Mouse (Mus musculus) forebrain, embryonic 13.5 days (tissue): ENCODE measurements at regions not wholly inside any gene's neighbourhood (a gene's known extent, or its start where the extent isn't known, plus 50 kb on each side); places are given as distances from the start of the nearest gene placed in this dataset.

Experiments used
- ATAC-seq: fragments of 200-750 bp; cut with Nextera tagmentation; 2 replicates; pipeline ENCODE4 v1.8.0; 2017
- H3K27ac ChIP-seq: fragments of 300-500 bp; sonication (generic); 2 replicates; pipeline ENCODE4 v1.5.1; 2015; ENCODE audit warnings: inconsistent platforms, mild to moderate bottlenecking, moderate library complexity
- H3K27me3 ChIP-seq: fragments of 300-500 bp; sonication (generic); 2 replicates; pipeline ENCODE4 v1.6.1; 2015; ENCODE audit warnings: mild to moderate bottlenecking, inconsistent platforms
- H3K36me3 ChIP-seq: fragments of 300-500 bp; sonication (generic); 2 replicates; pipeline ENCODE4 v1.6.1; 2015; ENCODE audit warnings: mild to moderate bottlenecking, inconsistent platforms; ENCODE audit not compliant: poor library complexity, severe bottlenecking
- H3K4me1 ChIP-seq: fragments of 300-500 bp; sonication (generic); 2 replicates; pipeline ENCODE4 v1.6.1; 2015; ENCODE audit warnings: inconsistent platforms
- H3K4me2 ChIP-seq: fragments of 300-500 bp; sonication (generic); 2 replicates; pipeline ENCODE4 v1.6.1; 2015; ENCODE audit warnings: inconsistent platforms, mild to moderate bottlenecking, moderate library complexity
- H3K4me3 ChIP-seq: fragments of 300-500 bp; sonication (generic); 2 replicates; pipeline ENCODE4 v1.5.1; 2015; ENCODE audit warnings: mild to moderate bottlenecking, inconsistent platforms
- H3K9ac ChIP-seq: fragments of 300-500 bp; sonication (generic); 2 replicates; pipeline ENCODE4 v1.6.1; 2015; ENCODE audit warnings: mild to moderate bottlenecking, inconsistent platforms
- H3K9me3 ChIP-seq: fragments of 300-500 bp; sonication (generic); replicated peaks from 2 replicates; pipeline ENCODE4 v1.6.1; 2016; ENCODE audit warnings: inconsistent platforms
- WGBS: fragments of 180-500 bp; shearing (Covaris S2); methylation state at CpG from one replicate; pipeline ENCODE4 v1.1.7; 2015; 5-methylcytosine and 5-hydroxymethylcytosine counted together

DNA sequence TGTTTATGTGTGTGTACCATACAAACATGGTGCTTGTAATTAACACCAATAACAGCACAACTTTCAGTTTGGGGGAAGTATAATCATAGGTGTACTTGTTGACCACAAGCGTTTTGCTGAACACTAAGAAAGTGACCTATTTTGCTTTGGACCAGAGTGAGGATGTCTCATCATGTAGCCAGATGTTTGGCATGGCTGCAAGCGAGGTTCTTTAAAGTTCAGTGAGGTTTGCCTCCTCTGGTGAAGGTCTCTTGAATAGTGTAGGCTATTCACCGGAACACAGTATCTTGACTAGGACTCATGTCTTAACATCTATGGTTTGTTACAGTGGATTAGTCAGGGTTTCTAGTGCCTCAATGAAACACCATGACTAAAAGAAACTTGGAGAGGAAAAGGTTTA, 208.9 kb upstream of the Marcks start:
- no peak overlapping the region for H3K9ac ChIP-seq
- H3K4me2 ChIP-seq = no peak overlapping the region
- no peaks in the 10 kb centered on the region for H3K27me3 ChIP-seq
- no peak overlapping the region for H3K27ac ChIP-seq
- H3K4me3 ChIP-seq = no peak overlapping the region
- WGBS = 86% methylated on average over 3 of the region's 3 CpGs
- no peaks in the 10 kb centered on the region for H3K4me1 ChIP-seq
- H3K36me3 ChIP-seq = no peaks in the 10 kb centered on the region
- no peak for ATAC-seq
- H3K9me3 ChIP-seq = no peaks in the 10 kb centered on the region

DNA sequence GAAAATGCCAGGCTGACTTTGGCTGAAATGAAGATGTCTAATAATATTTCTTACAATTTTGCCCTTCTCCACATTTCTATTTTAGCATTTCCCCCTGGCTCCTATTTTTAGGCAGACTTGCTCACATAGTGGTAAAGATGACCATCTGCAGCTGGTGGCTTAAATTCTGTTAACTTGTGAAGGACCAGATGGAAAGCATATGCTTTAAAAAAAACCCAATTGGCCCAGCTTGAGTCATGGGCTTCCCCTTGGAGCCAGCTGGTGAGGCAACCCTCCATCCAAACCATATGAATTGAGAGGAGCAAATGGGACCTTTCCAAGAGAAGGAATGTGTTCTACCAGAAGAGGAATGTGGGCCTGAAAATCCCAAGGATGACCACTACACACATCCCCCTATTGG, 204.0 kb upstream of the Marcks start:
- Histone ChIP-seq H3K4me1 (no peaks in the 10 kb centered on the region), H3K4me2 (no peak overlapping the region), H3K36me3 (no peaks in the 10 kb centered on the region), H3K27me3 (no peaks in the 10 kb centered on the region), H3K4me3 (no peak overlapping the region), H3K9ac (no peak overlapping the region), H3K9me3 (no peaks in the 10 kb centered on the region), H3K27ac (no peak overlapping the region)
- ATAC-seq = peak; percentile 28; the same call in 1 of the 2 replicates

DNA sequence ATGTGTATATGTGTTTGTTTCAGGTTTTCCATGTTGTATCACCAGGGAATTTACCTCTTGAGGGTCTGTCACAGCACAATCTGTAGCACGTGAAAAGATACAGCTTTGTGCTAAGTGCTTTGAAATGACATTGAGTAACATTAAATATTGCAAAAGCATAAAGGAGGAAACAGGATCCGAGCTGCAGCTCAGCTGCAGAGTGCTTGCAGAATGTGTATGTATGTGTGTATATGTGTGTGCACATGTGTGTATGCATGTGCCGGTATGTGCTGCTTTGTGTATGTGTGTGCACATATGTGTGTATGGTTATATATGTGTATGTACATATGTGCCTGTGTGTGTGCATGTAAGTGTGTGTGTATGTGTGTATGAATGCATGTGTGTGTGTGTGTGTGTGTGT, 200.9 kb upstream of the Marcks start:
- Histone ChIP-seq H3K36me3 (no peaks in the 10 kb centered on the region), H3K27me3 (no peaks in the 10 kb centered on the region), H3K4me1 (no peaks in the 10 kb centered on the region), H3K4me2 (no peak overlapping the region), H3K4me3 (no peak overlapping the region), H3K27ac (no peak overlapping the region), H3K9ac (no peak overlapping the region), H3K9me3 (no peaks in the 10 kb centered on the region)
- ATAC-seq = no peak
- WGBS = 88% methylated on average over 3 of the region's 3 CpGs

DNA sequence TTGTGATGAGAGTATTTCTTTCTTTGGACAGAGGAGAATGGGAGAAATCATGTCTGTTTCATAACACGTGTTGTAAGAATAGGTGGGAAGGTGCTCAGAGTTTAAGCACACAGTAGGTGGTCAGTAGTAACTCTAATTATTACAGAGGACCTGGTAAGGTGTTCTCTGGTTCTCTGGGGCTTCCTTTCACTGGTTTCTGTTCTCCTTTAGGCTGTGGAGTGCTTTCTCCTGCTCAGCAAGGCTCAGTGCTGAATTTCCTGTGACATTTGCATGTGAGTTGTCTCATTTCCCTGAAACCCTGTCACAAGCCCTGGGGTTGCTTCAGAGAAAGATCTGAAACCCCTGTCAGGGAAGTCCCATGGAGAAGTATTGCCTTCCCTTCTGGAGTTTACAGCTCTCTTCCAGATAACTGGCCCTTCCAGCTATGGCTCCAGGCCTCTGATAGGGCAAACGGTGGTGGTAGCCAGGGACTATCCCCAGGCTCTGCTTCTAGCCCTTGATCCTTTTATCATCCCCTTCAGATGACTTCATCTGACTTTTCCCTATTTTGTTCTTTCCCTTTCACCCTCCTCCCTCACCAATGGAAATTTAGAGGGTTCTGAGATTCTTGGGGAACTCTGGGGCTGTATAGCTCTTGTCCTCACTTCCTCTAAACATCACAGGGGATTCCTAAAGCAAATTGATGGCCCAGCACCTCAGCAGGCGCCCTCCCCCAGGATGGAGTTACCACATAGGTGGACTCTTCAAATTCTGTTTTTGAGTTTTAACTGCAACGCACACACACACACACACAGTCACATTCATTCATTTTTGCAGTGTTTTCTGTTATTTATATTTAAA, 199.6 kb upstream of the Marcks start:
- no peak overlapping the region for H3K4me2 ChIP-seq

DNA sequence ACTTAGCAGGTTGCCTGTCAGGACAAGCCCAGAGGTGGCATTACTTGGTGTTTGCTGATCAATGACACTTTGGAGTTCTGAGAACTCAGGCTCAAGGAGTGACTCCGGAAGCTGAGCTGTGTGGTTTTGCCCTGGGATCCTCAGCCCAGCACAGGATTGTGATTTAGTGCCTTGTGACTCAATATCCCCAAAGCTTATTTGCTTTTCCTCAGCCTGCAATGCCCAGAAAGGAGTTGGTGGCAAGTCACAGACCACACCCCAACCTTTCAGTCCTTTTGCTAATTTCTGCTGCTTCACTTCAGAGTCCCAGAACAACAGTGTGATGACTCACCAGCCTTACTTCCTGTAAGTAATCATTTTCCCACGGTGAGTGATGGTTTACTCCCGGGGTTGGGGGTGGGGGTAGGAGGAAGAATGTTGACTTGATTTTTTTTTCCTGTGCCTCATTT, 198.5 kb upstream of the Marcks start:
- Histone ChIP-seq H3K27me3 (no peaks in the 10 kb centered on the region), H3K9ac (no peak overlapping the region), H3K36me3 (no peaks in the 10 kb centered on the region), H3K4me1 (no peaks in the 10 kb centered on the region), H3K9me3 (no peaks in the 10 kb centered on the region), H3K27ac (no peak overlapping the region), H3K4me3 (no peak overlapping the region), H3K4me2 (no peak overlapping the region)
- 80% methylated on average over 3 of the region's 3 CpGs for WGBS
- ATAC-seq = no peak

More for the DNA sequence above, 199.6 kb upstream of the Marcks start:
- Histone ChIP-seq H3K9me3 (no peaks in the 10 kb centered on the region), H3K36me3 (no peaks in the 10 kb centered on the region), H3K9ac (no peak overlapping the region), H3K27ac (no peak overlapping the region), H3K4me1 (no peaks in the 10 kb centered on the region), H3K27me3 (no peaks in the 10 kb centered on the region), H3K4me3 (no peak overlapping the region)
- ATAC-seq = no peak
- WGBS = 80% methylated on average over 4 of the region's 4 CpGs

DNA sequence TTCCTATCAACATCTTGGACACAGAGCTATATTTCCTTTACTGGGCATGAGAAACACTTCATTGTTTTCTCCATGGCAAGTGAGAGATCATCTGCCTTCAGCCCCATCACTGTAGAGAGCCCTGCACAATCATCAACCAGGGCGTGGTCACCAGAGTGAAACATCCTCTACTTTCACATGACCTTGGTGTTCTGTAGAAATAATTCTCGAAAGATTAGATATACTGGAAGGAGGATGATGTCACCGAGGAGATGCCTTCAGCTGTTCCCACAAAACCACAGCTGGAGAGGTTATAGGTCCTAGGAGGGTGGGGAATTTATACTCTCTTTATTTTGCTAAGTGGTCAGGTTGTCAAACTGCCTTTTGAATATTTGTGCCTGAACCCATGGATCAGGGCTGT, 196.4 kb upstream of the Marcks start:
- no peak overlapping the region for H3K9ac ChIP-seq
- H3K36me3 ChIP-seq = no peaks in the 10 kb centered on the region
- no peaks in the 10 kb centered on the region for H3K4me1 ChIP-seq
- no peaks in the 10 kb centered on the region for H3K27me3 ChIP-seq
- WGBS = 87% methylated on average over 3 of the region's 3 CpGs
- H3K9me3 ChIP-seq = no peaks in the 10 kb centered on the region
- ATAC-seq = no peak
- no peak overlapping the region for H3K4me2 ChIP-seq
- no peak overlapping the region for H3K4me3 ChIP-seq
- H3K27ac ChIP-seq = no peak overlapping the region

DNA sequence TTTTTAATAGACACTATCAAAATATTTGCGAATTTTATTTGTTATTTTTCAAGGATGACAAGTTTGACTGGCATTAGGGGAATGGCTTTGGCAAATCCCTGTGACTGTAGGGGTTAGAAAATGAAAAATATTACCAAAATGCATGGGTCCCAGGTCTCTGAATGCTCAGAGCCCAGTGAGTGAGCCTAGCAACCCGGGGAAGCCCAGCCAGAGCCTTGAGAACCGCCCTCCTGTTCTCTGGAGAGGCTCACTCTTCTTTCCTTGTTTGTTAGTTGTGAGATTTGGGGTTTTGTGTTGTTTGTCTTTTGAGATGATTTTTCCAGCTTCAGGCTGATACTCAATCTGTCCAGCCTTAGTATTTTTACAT, 187.4 kb upstream of the Marcks start:
- peaks cover 4% of the 10 kb centered on the region; the same call in 1 of the 2 replicates for H3K4me1 ChIP-seq
- no peak overlapping the region for H3K9ac ChIP-seq
- H3K4me3 ChIP-seq = no peak overlapping the region
- H3K4me2 ChIP-seq = no peak overlapping the region
- WGBS = 82% methylated on average over 3 of the region's 3 CpGs
- no peaks in the 10 kb centered on the region for H3K27me3 ChIP-seq
- no peak for ATAC-seq
- no peaks in the 10 kb centered on the region for H3K9me3 ChIP-seq
- no peaks in the 10 kb centered on the region for H3K36me3 ChIP-seq
- H3K27ac ChIP-seq = no peak overlapping the region

DNA sequence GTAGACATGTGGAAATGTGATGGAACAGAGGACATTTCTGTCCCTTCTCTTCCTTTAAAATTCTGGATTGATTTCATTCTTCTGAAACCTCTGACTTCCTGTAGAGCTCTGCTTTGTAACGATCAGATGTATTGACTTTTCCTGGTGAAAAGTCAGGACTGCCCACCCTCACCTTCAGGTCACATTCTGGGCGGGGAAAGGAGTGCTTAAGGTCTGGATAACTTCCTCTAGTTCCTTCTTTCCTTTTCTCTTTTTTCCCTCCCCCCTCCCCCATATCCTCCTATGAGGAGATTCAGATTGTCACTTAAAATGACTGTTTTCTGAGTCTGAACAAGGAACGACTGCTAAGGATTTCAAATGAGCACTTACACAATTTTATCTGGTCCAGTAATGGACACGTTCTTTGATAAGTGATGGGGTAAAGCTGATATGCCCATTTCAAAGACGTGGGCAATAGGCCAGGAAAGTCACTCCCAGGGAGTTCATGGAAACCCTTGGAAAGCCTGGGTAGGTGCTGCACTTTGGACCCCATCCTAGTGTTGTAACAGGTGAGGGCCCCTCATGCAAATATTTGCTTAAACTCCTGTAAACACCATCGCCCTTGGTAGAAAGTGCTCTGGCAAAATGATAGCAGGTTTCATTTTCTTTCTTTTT, 186.9 kb upstream of the Marcks start:
- Histone ChIP-seq H3K4me1 (peaks cover 4% of the 10 kb centered on the region; the same call in 1 of the 2 replicates), H3K27ac (no peak overlapping the region), H3K4me2 (no peak overlapping the region), H3K9me3 (no peaks in the 10 kb centered on the region), H3K4me3 (no peak overlapping the region), H3K27me3 (no peaks in the 10 kb centered on the region), H3K9ac (no peak overlapping the region), H3K36me3 (no peaks in the 10 kb centered on the region)
- WGBS = 78% methylated on average over 6 of the region's 6 CpGs
- ATAC-seq = no peak

DNA sequence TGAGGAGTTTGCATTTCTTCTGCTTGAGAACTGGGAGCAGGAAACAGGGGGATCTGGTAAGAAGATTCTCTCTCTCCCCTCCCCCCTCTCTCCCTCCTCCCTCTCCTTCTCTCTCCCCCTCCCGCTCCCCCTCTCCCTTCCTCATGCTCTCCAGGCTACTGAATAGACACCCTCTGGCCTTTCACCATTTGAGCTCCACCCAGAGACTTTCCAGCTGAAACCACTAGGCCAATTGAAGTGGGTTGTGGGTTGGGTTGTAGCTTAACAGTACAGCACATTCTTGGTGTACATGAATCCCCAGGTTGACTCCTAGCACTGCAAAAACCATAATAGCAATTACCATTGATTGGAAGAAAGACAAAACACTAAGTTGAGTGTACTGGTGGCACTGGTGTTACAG, 185.0 kb upstream of the Marcks start:
- H3K4me3 ChIP-seq = no peak overlapping the region
- no peaks in the 10 kb centered on the region for H3K36me3 ChIP-seq
- H3K27ac ChIP-seq = no peak overlapping the region
- no peaks in the 10 kb centered on the region for H3K9me3 ChIP-seq
- no peaks in the 10 kb centered on the region for H3K27me3 ChIP-seq
- 78% methylated on average over 1 of the region's 1 CpGs for WGBS
- ATAC-seq = no peak
- H3K4me2 ChIP-seq = no peak overlapping the region
- no peak overlapping the region for H3K9ac ChIP-seq
- peaks cover 4% of the 10 kb centered on the region; the same call in 1 of the 2 replicates for H3K4me1 ChIP-seq

DNA sequence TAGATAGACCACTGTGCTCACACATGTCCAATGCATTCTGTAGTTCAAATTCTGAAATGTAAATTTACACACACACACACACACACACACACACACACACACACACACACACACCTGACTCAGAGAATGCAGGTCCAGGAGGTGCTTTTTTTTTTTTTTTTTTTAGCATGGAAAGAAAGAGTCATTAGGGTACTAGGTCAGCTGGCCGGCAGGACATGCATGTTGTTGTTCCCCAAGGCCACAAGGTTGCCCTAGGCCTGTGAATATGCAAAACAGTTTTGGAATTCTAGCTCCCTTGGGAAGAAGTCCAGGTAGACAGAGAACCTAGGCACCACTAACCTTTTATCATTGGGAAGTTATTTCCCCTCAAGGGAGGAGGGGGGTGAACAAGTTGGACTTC, 184.1 kb upstream of the Marcks start:
- Histone ChIP-seq H3K4me3 (no peak overlapping the region), H3K9ac (no peak overlapping the region), H3K27ac (no peak overlapping the region), H3K4me1 (peaks cover 4% of the 10 kb centered on the region; the same call in 1 of the 2 replicates), H3K27me3 (no peaks in the 10 kb centered on the region), H3K36me3 (no peaks in the 10 kb centered on the region), H3K9me3 (no peaks in the 10 kb centered on the region), H3K4me2 (no peak overlapping the region)
- WGBS = 77% methylated on average over 1 of the region's 1 CpGs
- ATAC-seq = no peak

DNA sequence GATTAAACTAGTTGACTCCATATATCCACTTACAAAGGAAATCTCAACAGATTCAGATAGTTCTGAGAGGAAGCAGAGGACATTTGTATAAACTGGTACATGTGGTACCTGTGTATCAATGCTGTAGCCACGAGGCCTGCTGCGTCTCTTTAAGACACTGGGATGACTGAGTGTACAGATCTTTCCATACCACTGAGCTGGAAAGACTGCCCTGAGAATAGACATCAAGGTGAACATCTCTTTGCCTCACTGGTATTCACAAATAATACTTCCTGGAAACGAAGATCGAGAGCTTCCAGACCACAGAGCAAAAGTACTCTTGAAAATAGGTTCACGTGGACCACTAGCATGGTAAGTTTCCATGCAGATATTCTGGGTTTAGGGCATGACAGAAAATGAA, 183.6 kb upstream of the Marcks start:
- Histone ChIP-seq H3K9me3 (no peaks in the 10 kb centered on the region), H3K36me3 (no peaks in the 10 kb centered on the region), H3K4me1 (peaks cover 4% of the 10 kb centered on the region; the same call in 1 of the 2 replicates), H3K4me2 (no peak overlapping the region), H3K27ac (no peak overlapping the region), H3K4me3 (no peak overlapping the region), H3K9ac (no peak overlapping the region), H3K27me3 (no peaks in the 10 kb centered on the region)
- ATAC-seq = no peak
- WGBS = 95% methylated on average over 5 of the region's 5 CpGs

DNA sequence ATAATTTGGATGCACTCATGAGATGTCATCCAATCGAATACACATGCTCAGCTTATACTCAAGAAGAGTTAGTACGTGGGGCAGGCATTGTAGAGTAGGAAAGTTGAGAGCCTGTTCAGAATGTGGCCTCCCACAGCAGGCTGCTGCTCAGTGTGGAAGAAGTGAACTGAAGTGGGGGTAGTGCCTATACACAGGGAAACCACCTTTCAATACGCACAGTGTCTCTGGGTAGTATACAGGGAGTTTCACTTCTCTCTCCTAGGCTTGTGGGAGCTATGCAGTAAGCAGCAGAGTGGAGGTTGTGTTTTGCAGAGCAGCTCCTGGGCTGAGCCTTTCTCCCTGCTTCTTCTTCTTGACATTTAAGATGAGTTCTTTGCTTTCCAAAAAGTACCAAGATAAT, 182.5 kb upstream of the Marcks start:
- Histone ChIP-seq H3K36me3 (no peaks in the 10 kb centered on the region), H3K4me2 (no peak overlapping the region), H3K9ac (no peak overlapping the region), H3K4me1 (no peaks in the 10 kb centered on the region), H3K4me3 (no peak overlapping the region), H3K9me3 (no peaks in the 10 kb centered on the region), H3K27ac (no peak overlapping the region), H3K27me3 (no peaks in the 10 kb centered on the region)
- ATAC-seq = no peak
- WGBS = 85% methylated on average over 3 of the region's 3 CpGs
